Mouse (Mus musculus) right cerebral cortex, adult 2 months (tissue): Measurements from ENCODE around the gene Tekt2.
A peak's percentile ranks its signal among the peaks of the same experiment; 100 is the strongest.

Experiments used
- DNase-seq, 2 experiments: peaks; one replicate each; pipeline ENCODE4 v3.0.0; 2021 to 2022; ENCODE audit warnings: low spot score in 2 of 2

Gene Tekt2

GRCm38 (mm10) chr4:126309211-126309921, 16.1 kb downstream of the Tekt2 start:
- no peak for DNase-seq

- DNase-seq: no peak
Observed at GRCm38 (mm10) chr4:126306827-126307226, 18.7 kb downstream of the Tekt2 start.

GRCm38 (mm10) chr4:126306058-126306457, 19.4 kb downstream of the Tekt2 start:
- DNase-seq: no peak

GRCm38 (mm10) chr4:126305428-126305827, 20.1 kb downstream of the Tekt2 start:
- DNase-seq: no peak

GRCm38 (mm10) chr4:126303877-126304276, 21.6 kb downstream of the Tekt2 start:
- DNase-seq: no peak

- no peak for DNase-seq
Observed at GRCm38 (mm10) chr4:126301584-126302309, 23.7 kb downstream of the Tekt2 start.

- no peak for DNase-seq
Observed at GRCm38 (mm10) chr4:126300916-126301583, 24.4 kb downstream of the Tekt2 start.

- DNase-seq: peak; percentile 41
Observed at GRCm38 (mm10) chr4:126296617-126297101, 28.8 kb downstream of the Tekt2 start.

GRCm38 (mm10) chr4:126295937-126296336, 29.6 kb downstream of the Tekt2 start:
- no peak for DNase-seq

- no peak for DNase-seq
Observed at GRCm38 (mm10) chr4:126295152-126295551, 30.3 kb downstream of the Tekt2 start.

- DNase-seq: no peak
Observed at GRCm38 (mm10) chr4:126291196-126291595, 34.3 kb downstream of the Tekt2 start.

- DNase-seq: no peak
Observed at GRCm38 (mm10) chr4:126290314-126290713, 35.2 kb downstream of the Tekt2 start.

GRCm38 (mm10) chr4:126288085-126288666, 37.3 kb downstream of the Tekt2 start:
- no peak for DNase-seq

GRCm38 (mm10) chr4:126287302-126287995, 38.0 kb downstream of the Tekt2 start:
- DNase-seq: no peak

GRCm38 (mm10) chr4:126286492-126286891, 39.0 kb downstream of the Tekt2 start, which contains the start of gene Col8a2:
Gene Col8a2 (plus strand): TSS chr4:126286793.
- no peak for DNase-seq

- DNase-seq: no peak
Observed at GRCm38 (mm10) chr4:126283582-126283981, 41.9 kb downstream of the Tekt2 start.

GRCm38 (mm10) chr4:126281706-126282105, 43.8 kb downstream of the Tekt2 start:
- DNase-seq: no peak

GRCm38 (mm10) chr4:126278961-126279360, 46.5 kb downstream of the Tekt2 start:
- no peak for DNase-seq

GRCm38 (mm10) chr4:126278565-126278915, 46.9 kb downstream of the Tekt2 start:
- no peak for DNase-seq

GRCm38 (mm10) chr4:126277906-126278564, 47.5 kb downstream of the Tekt2 start:
- peak; percentile 29 to 33 for DNase-seq

GRCm38 (mm10) chr4:126275681-126276131, 49.8 kb downstream of the Tekt2 start:
- no peak for DNase-seq
